Mouse (Mus musculus) lung, postnatal 14 days (tissue): Measurements from ENCODE around the gene Cpne7.

Experiments used
- DNase-seq: peaks from one replicate; pipeline ENCODE4 v3.0.0; 2021

The Cpne7 gene

GRCm38 (mm10) chr8:123117744-123118143, 570 bp downstream of the Cpne7 start:
- no peak for DNase-seq

GRCm38 (mm10) chr8:123122059-123122458, 4.9 kb downstream of the Cpne7 start:
- no peak for DNase-seq

- no peak for DNase-seq
These were observed 5.5 kb downstream of the Cpne7 start for GRCm38 (mm10) chr8:123122670-123123069.

GRCm38 (mm10) chr8:123126193-123126816, 9.1 kb downstream of the Cpne7 start:
- DNase-seq: peak; percentile 72

- no peak for DNase-seq
These were observed 13.9 kb downstream of the Cpne7 start for GRCm38 (mm10) chr8:123131041-123131440.

GRCm38 (mm10) chr8:123132953-123133352, 15.8 kb downstream of the Cpne7 start:
- DNase-seq: no peak

- DNase-seq: no peak
These were observed 17.1 kb downstream of the Cpne7 start for GRCm38 (mm10) chr8:123134149-123134713.

GRCm38 (mm10) chr8:123135406-123135805, 18.2 kb downstream of the Cpne7 start:
- no peak for DNase-seq

GRCm38 (mm10) chr8:123135806-123136205, 18.6 kb downstream of the Cpne7 start:
- no peak for DNase-seq

- no peak for DNase-seq
These were observed 19.1 kb downstream of the Cpne7 start for GRCm38 (mm10) chr8:123136287-123136686.

GRCm38 (mm10) chr8:123137645-123138077, 20.5 kb downstream of the Cpne7 start:
- peak; percentile 30 for DNase-seq

GRCm38 (mm10) chr8:123138741-123139140, 21.6 kb downstream of the Cpne7 start:
- no peak for DNase-seq

GRCm38 (mm10) chr8:123141741-123142462, 24.7 kb downstream of the Cpne7 start:
- peak; percentile 92 for DNase-seq

- peak; percentile 71 for DNase-seq
These were observed 28.1 kb downstream of the Cpne7 start for GRCm38 (mm10) chr8:123145279-123145678.

GRCm38 (mm10) chr8:123146390-123146789, 29.2 kb downstream of the Cpne7 start:
- peak; percentile 26 for DNase-seq

GRCm38 (mm10) chr8:123150737-123151171, 33.6 kb downstream of the Cpne7 start:
- DNase-seq: peak; percentile 56

GRCm38 (mm10) chr8:123155177-123155576, 38.0 kb downstream of the Cpne7 start:
- peak; percentile 53 for DNase-seq

- DNase-seq: no peak
These were observed 39.0 kb downstream of the Cpne7 start for GRCm38 (mm10) chr8:123156070-123156773.

GRCm38 (mm10) chr8:123157888-123158465, 40.8 kb downstream of the Cpne7 start, which contains the start of gene Sult5a1:
Sult5a1 (minus strand) TSS chr8:123158315.
- no peak for DNase-seq

- peak; percentile 27 for DNase-seq
These were observed 64.2 kb downstream of the Cpne7 start for GRCm38 (mm10) chr8:123181391-123181790.
